Mouse (Mus musculus): ENCODE results near the gene Cd72. TPM values are rescaled to one million over a fixed set of nuclear protein-coding genes. Genes with fewer than 3 reads are reported as not detected.

Gene Cd72
- polyA plus RNA-seq, 1 experiment: not detected

DNA sequence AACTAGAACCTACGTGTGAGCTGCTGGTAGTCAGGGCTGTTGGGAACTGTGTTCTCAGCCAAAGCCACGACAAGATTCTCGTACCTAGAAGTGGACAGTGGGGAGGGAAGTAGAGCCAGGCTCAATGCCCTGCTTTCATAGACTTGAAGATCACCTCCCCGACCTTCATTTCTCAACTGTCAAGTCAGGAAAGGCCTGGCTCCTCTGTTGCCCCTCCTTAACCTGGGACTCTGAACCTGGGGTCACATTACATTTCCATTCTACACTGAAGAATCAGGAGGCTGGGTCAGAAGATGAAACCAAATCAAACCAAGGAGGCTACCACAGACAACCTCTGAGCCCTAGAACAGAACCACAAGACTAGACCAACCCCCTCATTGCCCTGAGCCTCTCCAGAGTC lies 43.5 kb upstream of the Cd72 start:
- no peaks in the 10 kb centered on the region for H3K27me3 ChIP-seq (ENCODE audit: control insufficient read depth, insufficient read depth, low read length, poor library complexity, severe bottlenecking)
- no peak overlapping the region for H3K9ac ChIP-seq (ENCODE audit: low read depth, poor library complexity, severe bottlenecking)
- H3K27ac ChIP-seq (ENCODE audit: insufficient read depth, low read length): no peak overlapping the region
- H3K36me3 ChIP-seq (ENCODE audit: control insufficient read depth, insufficient read depth, low read length, poor library complexity, severe bottlenecking): 0 out of 2 replicates have a peak, but pooled peaks cover 5% of the 10 kb centered on the region
- H3K9me3 ChIP-seq (replicated peaks; ENCODE audit: control insufficient read depth, insufficient read depth, low read length, poor library complexity, severe bottlenecking): no peaks in the 10 kb centered on the region
- TF ChIP-seq POLR2A (IDR thresholded peaks at IDR 0.05; ENCODE audit: insufficient read depth, low read length) (no peak), CTCF (IDR thresholded peaks at IDR 0.05; ENCODE audit: low read depth, low read length) (no peak), EP300 (IDR thresholded peaks at IDR 0.05; ENCODE audit: insufficient read depth, low read depth, low read length) (no peak)
- H3K4me3 ChIP-seq (ENCODE audit: low read depth, low read length): no peak overlapping the region
- no peaks in the 10 kb centered on the region for H3K4me1 ChIP-seq (ENCODE audit: control insufficient read depth, insufficient read depth, low read length)

- Histone ChIP-seq H3K36me3 (ENCODE audit: control insufficient read depth, insufficient read depth, low read length, poor library complexity, severe bottlenecking) (0 out of 2 replicates have a peak, but pooled peaks cover 5% of the 10 kb centered on the region), H3K9ac (ENCODE audit: low read depth, poor library complexity, severe bottlenecking) (no peak overlapping the region), H3K4me1 (ENCODE audit: control insufficient read depth, insufficient read depth, low read length) (no peaks in the 10 kb centered on the region), H3K27ac (ENCODE audit: insufficient read depth, low read length) (no peak overlapping the region), H3K9me3 (replicated peaks; ENCODE audit: control insufficient read depth, insufficient read depth, low read length, poor library complexity, severe bottlenecking) (no peaks in the 10 kb centered on the region), H3K27me3 (ENCODE audit: control insufficient read depth, insufficient read depth, low read length, poor library complexity, severe bottlenecking) (no peaks in the 10 kb centered on the region), H3K4me3 (ENCODE audit: low read depth, low read length) (no peak overlapping the region)
- TF ChIP-seq CTCF (IDR thresholded peaks at IDR 0.05; ENCODE audit: low read depth, low read length) (no peak), POLR2A (IDR thresholded peaks at IDR 0.05; ENCODE audit: insufficient read depth, low read length) (no peak), EP300 (IDR thresholded peaks at IDR 0.05; ENCODE audit: insufficient read depth, low read depth, low read length) (no peak)
Observed at GRCm38 (mm10) chr4:43497405-43497804, 43.0 kb upstream of the Cd72 start.

DNA sequence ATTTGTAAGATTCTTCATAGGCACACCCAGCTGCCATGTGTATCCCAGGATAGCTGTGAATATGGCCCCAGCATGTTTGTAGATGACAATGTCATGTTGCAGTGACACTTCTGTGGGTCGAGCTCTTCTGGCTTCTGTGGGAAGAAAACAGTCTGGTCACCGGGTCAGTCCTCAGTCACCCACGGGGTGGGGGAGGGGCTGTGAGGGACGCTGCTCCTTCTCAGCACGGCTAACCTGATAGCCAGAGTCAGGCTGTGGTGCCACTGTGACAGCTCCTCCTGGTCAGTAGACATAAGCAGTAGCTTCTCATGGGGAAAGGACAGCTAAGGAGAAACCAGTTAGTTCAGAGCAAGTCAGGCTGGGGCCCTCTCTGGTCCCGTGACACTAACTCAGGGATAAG lies 42.2 kb upstream of the Cd72 start:
- Histone ChIP-seq H3K9ac (ENCODE audit: low read depth, poor library complexity, severe bottlenecking) (no peak overlapping the region), H3K4me3 (ENCODE audit: low read depth, low read length) (no peak overlapping the region), H3K9me3 (replicated peaks; ENCODE audit: control insufficient read depth, insufficient read depth, low read length, poor library complexity, severe bottlenecking) (no peaks in the 10 kb centered on the region), H3K27ac (ENCODE audit: insufficient read depth, low read length) (no peak overlapping the region), H3K4me1 (ENCODE audit: control insufficient read depth, insufficient read depth, low read length) (no peaks in the 10 kb centered on the region), H3K27me3 (ENCODE audit: control insufficient read depth, insufficient read depth, low read length, poor library complexity, severe bottlenecking) (no peaks in the 10 kb centered on the region), H3K36me3 (ENCODE audit: control insufficient read depth, insufficient read depth, low read length, poor library complexity, severe bottlenecking) (0 out of 2 replicates have a peak, but pooled peaks cover 5% of the 10 kb centered on the region)
- no peak for TF ChIP-seq POLR2A (IDR thresholded peaks at IDR 0.05; ENCODE audit: insufficient read depth, low read length)
- no peak for TF ChIP-seq CTCF (IDR thresholded peaks at IDR 0.05; ENCODE audit: low read depth, low read length)
- TF ChIP-seq EP300 (IDR thresholded peaks at IDR 0.05; ENCODE audit: insufficient read depth, low read depth, low read length): no peak

- Histone ChIP-seq H3K36me3 (ENCODE audit: control insufficient read depth, insufficient read depth, low read length, poor library complexity, severe bottlenecking) (0 out of 2 replicates have a peak, but pooled peaks cover 5% of the 10 kb centered on the region), H3K4me1 (ENCODE audit: control insufficient read depth, insufficient read depth, low read length) (no peaks in the 10 kb centered on the region), H3K27ac (ENCODE audit: insufficient read depth, low read length) (no peak overlapping the region), H3K4me3 (ENCODE audit: low read depth, low read length) (peak overlapping the region; percentile 92), H3K27me3 (ENCODE audit: control insufficient read depth, insufficient read depth, low read length, poor library complexity, severe bottlenecking) (no peaks in the 10 kb centered on the region), H3K9ac (ENCODE audit: low read depth, poor library complexity, severe bottlenecking) (peak overlapping the region; percentile 91), H3K9me3 (replicated peaks; ENCODE audit: control insufficient read depth, insufficient read depth, low read length, poor library complexity, severe bottlenecking) (no peaks in the 10 kb centered on the region)
- TF ChIP-seq EP300 (IDR thresholded peaks at IDR 0.05; ENCODE audit: insufficient read depth, low read depth, low read length) (no peak), POLR2A (IDR thresholded peaks at IDR 0.05; ENCODE audit: insufficient read depth, low read length) (no peak), CTCF (IDR thresholded peaks at IDR 0.05; ENCODE audit: low read depth, low read length) (no peak)
Observed at GRCm38 (mm10) chr4:43493846-43494240, 39.4 kb upstream of the Cd72 start.

- Histone ChIP-seq H3K4me3 (ENCODE audit: low read depth, low read length) (peak overlapping the region; percentile 92), H3K36me3 (ENCODE audit: control insufficient read depth, insufficient read depth, low read length, poor library complexity, severe bottlenecking) (0 out of 2 replicates have a peak, but pooled peaks cover 5% of the 10 kb centered on the region), H3K4me1 (ENCODE audit: control insufficient read depth, insufficient read depth, low read length) (no peaks in the 10 kb centered on the region), H3K27me3 (ENCODE audit: control insufficient read depth, insufficient read depth, low read length, poor library complexity, severe bottlenecking) (no peaks in the 10 kb centered on the region), H3K9ac (ENCODE audit: low read depth, poor library complexity, severe bottlenecking) (peak overlapping the region; percentile 91), H3K9me3 (replicated peaks; ENCODE audit: control insufficient read depth, insufficient read depth, low read length, poor library complexity, severe bottlenecking) (no peaks in the 10 kb centered on the region), H3K27ac (ENCODE audit: insufficient read depth, low read length) (no peak overlapping the region)
- TF ChIP-seq EP300 (IDR thresholded peaks at IDR 0.05; ENCODE audit: insufficient read depth, low read depth, low read length) (no peak), POLR2A (IDR thresholded peaks at IDR 0.05; ENCODE audit: insufficient read depth, low read length) (peak; percentile 95)
Observed at GRCm38 (mm10) chr4:43493186-43493845, 38.9 kb upstream of the Cd72 start.

GRCm38 (mm10) chr4:43492821-43493185 lies 38.4 kb upstream of the Cd72 start, which contains the start of gene Ccdc107:
Ccdc107 (plus strand) TSS chr4:43492900.
- H3K27me3 ChIP-seq (ENCODE audit: control insufficient read depth, insufficient read depth, low read length, poor library complexity, severe bottlenecking): no peaks in the 10 kb centered on the region
- TF ChIP-seq POLR2A (IDR thresholded peaks at IDR 0.05; ENCODE audit: insufficient read depth, low read length) (no peak), CTCF (IDR thresholded peaks at IDR 0.05; ENCODE audit: low read depth, low read length) (no peak), EP300 (IDR thresholded peaks at IDR 0.05; ENCODE audit: insufficient read depth, low read depth, low read length) (peak; percentile 56; the same call in 1 of the 2 replicates)
- H3K9me3 ChIP-seq (replicated peaks; ENCODE audit: control insufficient read depth, insufficient read depth, low read length, poor library complexity, severe bottlenecking): no peaks in the 10 kb centered on the region
- peak within 1 kb of the TSS; percentile 92 for H3K4me3 ChIP-seq (ENCODE audit: low read depth, low read length)
- no peaks in the 10 kb centered on the region for H3K4me1 ChIP-seq (ENCODE audit: control insufficient read depth, insufficient read depth, low read length)
- H3K27ac ChIP-seq (ENCODE audit: insufficient read depth, low read length): no peak within 1 kb of the TSS
- H3K36me3 ChIP-seq (ENCODE audit: control insufficient read depth, insufficient read depth, low read length, poor library complexity, severe bottlenecking): 0 out of 2 replicates have a peak, but pooled peaks cover 5% of the 10 kb centered on the region
- H3K9ac ChIP-seq (ENCODE audit: low read depth, poor library complexity, severe bottlenecking): peak within 1 kb of the TSS; percentile 91

All from ES-Bruce4 (cell line).